ENCODE assay signal across 26 mouse cellular contexts in genomic region chr16:72068254-72068653, GRCm38 (mm10).
A peak's percentile ranks its signal among the peaks of the same experiment; 100 is the strongest.
DNase-seq lines count a peak whose midpoint lies in the region; ATAC-seq lines count a peak whose summit lies in the region.
"Had no signal": no experiment of that assay in that cellular context is flagged by ENCODE, and none has a peak within 500 bp of the region (broad histone marks: within the 10 kb centered on the region; RNA-seq: fewer than 3 reads in every experiment).

No protein-coding gene starts in this region.

- H3K27me3 ChIP-seq in forebrain, embryonic 12.5 days: no peaks in the 10 kb centered on the region
- no peaks in the 10 kb centered on the region for H3K27me3 ChIP-seq in forebrain, embryonic 15.5 days
- H3K27me3 ChIP-seq in hindbrain, embryonic 16.5 days (replicated peaks; ENCODE audit: control insufficient read depth, insufficient read depth, low read length): no peaks in the 10 kb centered on the region
- no peaks in the 10 kb centered on the region for H3K27me3 ChIP-seq in hindbrain, embryonic 14.5 days (ENCODE audit: control insufficient read depth, insufficient read depth, low read length)
- H3K27me3 ChIP-seq: CH12.LX; embryonic facial prominence, embryonic 13.5 days; embryonic facial prominence, embryonic 15.5 days; forebrain, embryonic 13.5 days had no signal

- H3K9me3 ChIP-seq in forebrain, embryonic 12.5 days: no peaks in the 10 kb centered on the region
- no peaks in the 10 kb centered on the region for H3K9me3 ChIP-seq in forebrain, embryonic 15.5 days
- no peaks in the 10 kb centered on the region for H3K9me3 ChIP-seq in hindbrain, embryonic 16.5 days (ENCODE audit: control insufficient read depth, low read length)
- H3K9me3 ChIP-seq in hindbrain, embryonic 14.5 days (ENCODE audit: control insufficient read depth, low read length): peaks cover 3% of the 10 kb centered on the region; the same call in 1 of the 2 replicates
- H3K9me3 ChIP-seq: embryonic facial prominence, embryonic 13.5 days; embryonic facial prominence, embryonic 15.5 days; forebrain, embryonic 10.5 days; forebrain, embryonic 13.5 days; G1E had no signal

- ATAC-seq in forebrain, embryonic 12.5 days (ENCODE audit: low FRiP score): peak; percentile 59
- ATAC-seq in forebrain, embryonic 15.5 days (replicated peaks): no peak
- 0 out of 2 replicates have a peak, but pooled peaks have one; percentile 27 for ATAC-seq in hindbrain, embryonic 16.5 days
- no peak for ATAC-seq in hindbrain, embryonic 14.5 days (ENCODE audit: low FRiP score)
- ATAC-seq: CD4-positive, CD25-positive, alpha-beta regulatory T cell, adult 4 months; forebrain, embryonic 13.5 days; forebrain, embryonic 16.5 days had no signal

- H3K36me3 ChIP-seq in forebrain, embryonic 12.5 days (replicated peaks): no peaks in the 10 kb centered on the region
- no peaks in the 10 kb centered on the region for H3K36me3 ChIP-seq in forebrain, embryonic 15.5 days
- H3K36me3 ChIP-seq in hindbrain, embryonic 16.5 days (ENCODE audit: control insufficient read depth, insufficient read depth, low read length): no peaks in the 10 kb centered on the region
- no peaks in the 10 kb centered on the region for H3K36me3 ChIP-seq in hindbrain, embryonic 14.5 days (replicated peaks; ENCODE audit: control insufficient read depth, insufficient read depth)
- H3K36me3 ChIP-seq: embryonic facial prominence, embryonic 13.5 days; embryonic facial prominence, embryonic 15.5 days; forebrain, embryonic 10.5 days; G1E had no signal

- H3K27ac ChIP-seq in forebrain, embryonic 12.5 days: no peak overlapping the region
- no peak overlapping the region for H3K27ac ChIP-seq in forebrain, embryonic 15.5 days (replicated peaks)
- no peak overlapping the region for H3K27ac ChIP-seq in hindbrain, embryonic 16.5 days (ENCODE audit: low read depth, low read length)
- H3K27ac ChIP-seq in hindbrain, embryonic 14.5 days: no peak overlapping the region
- H3K27ac ChIP-seq: embryonic facial prominence, embryonic 13.5 days; embryonic facial prominence, embryonic 15.5 days; forebrain, embryonic 10.5 days; forebrain, embryonic 13.5 days had no signal

- WGBS in forebrain, embryonic 12.5 days: 44% methylated on average over 1 of the region's 1 CpGs
- WGBS in forebrain, embryonic 15.5 days: 25% methylated on average over 1 of the region's 1 CpGs
- 19% methylated on average over 1 of the region's 1 CpGs for WGBS in hindbrain, embryonic 16.5 days
- WGBS in hindbrain, embryonic 14.5 days: 22% methylated on average over 1 of the region's 1 CpGs

- no peak for DNase-seq in hindbrain, embryonic 14.5 days (ENCODE audit: low spot score)
- DNase-seq in retina, embryonic 14.5 days (ENCODE audit: low spot score): peak; percentile 22
- no peak for DNase-seq in retina, postnatal 1 day
- DNase-seq: adrenal gland, adult 2 months; adrenal gland, postnatal 10 days; adrenal gland, postnatal 25 days; B cell, adult 2 months; cerebellum, adult 11 months; cerebellum, adult 18-20 months; cerebellum, adult 8-10 months; cerebellum, adult 9-11 months; cerebellum, postnatal 14 days; cerebellum, postnatal 36 days; embryo, embryonic 11 days had no signal

- no peak overlapping the region for H3K4me2 ChIP-seq in forebrain, embryonic 12.5 days
- H3K4me2 ChIP-seq in forebrain, embryonic 15.5 days (replicated peaks): no peak overlapping the region
- no peak overlapping the region for H3K4me2 ChIP-seq in hindbrain, embryonic 16.5 days (ENCODE audit: low read length)
- H3K4me2 ChIP-seq in hindbrain, embryonic 14.5 days (replicated peaks): no peak overlapping the region
- H3K4me2 ChIP-seq: embryonic facial prominence, embryonic 13.5 days; embryonic facial prominence, embryonic 15.5 days; forebrain, embryonic 13.5 days had no signal

- H3K4me1 ChIP-seq in forebrain, embryonic 12.5 days: peaks cover 5% of the 10 kb centered on the region; the same call in 1 of the 2 replicates
- 0 out of 2 replicates have a peak, but pooled peaks cover 5% of the 10 kb centered on the region for H3K4me1 ChIP-seq in forebrain, embryonic 15.5 days
- H3K4me1 ChIP-seq in hindbrain, embryonic 16.5 days (ENCODE audit: control insufficient read depth, insufficient read depth, low read depth, low read length): no peaks in the 10 kb centered on the region
- peaks cover 9% of the 10 kb centered on the region for H3K4me1 ChIP-seq in hindbrain, embryonic 14.5 days (replicated peaks; ENCODE audit: control insufficient read depth, insufficient read depth, low read length)
- H3K4me1 ChIP-seq: embryonic facial prominence, embryonic 13.5 days; embryonic facial prominence, embryonic 15.5 days had no signal

- no peak overlapping the region for H3K4me3 ChIP-seq in forebrain, embryonic 12.5 days (replicated peaks)
- no peak overlapping the region for H3K4me3 ChIP-seq in forebrain, embryonic 15.5 days
- H3K4me3 ChIP-seq in hindbrain, embryonic 16.5 days (ENCODE audit: low read length): no peak overlapping the region
- H3K4me3 ChIP-seq in hindbrain, embryonic 14.5 days (replicated peaks; ENCODE audit: low read length): no peak overlapping the region
- H3K4me3 ChIP-seq: embryonic facial prominence, embryonic 13.5 days; embryonic facial prominence, embryonic 15.5 days; erythroblast, embryonic 14.5 days; forebrain, embryonic 10.5 days; forebrain, embryonic 13.5 days had no signal

- no peak overlapping the region for H3K9ac ChIP-seq in forebrain, embryonic 12.5 days
- no peak overlapping the region for H3K9ac ChIP-seq in forebrain, embryonic 15.5 days (replicated peaks)
- H3K9ac ChIP-seq in hindbrain, embryonic 16.5 days (ENCODE audit: low read depth, low read length): no peak overlapping the region
- H3K9ac ChIP-seq in hindbrain, embryonic 14.5 days: no peak overlapping the region
- H3K9ac ChIP-seq: embryonic facial prominence, embryonic 13.5 days; embryonic facial prominence, embryonic 15.5 days; forebrain, embryonic 13.5 days had no signal

Comparison
In these comparisons a context has a peak if more than half of its experiments do, and no peak if none do; other contexts are left out.
1. ATAC-seq: peak in forebrain, embryonic 12.5 days (single experiment) and hindbrain, embryonic 16.5 days (single experiment); none in forebrain, embryonic 15.5 days (single experiment) and hindbrain, embryonic 14.5 days (single experiment).